Mouse (Mus musculus) lung, embryonic 14.5 days (tissue): ENCODE measurements around the gene Hoxd4. TPM values are rescaled to one million over a fixed set of nuclear protein-coding genes. Genes with fewer than 3 reads are reported as not detected.

Source experiments
- ATAC-seq: fragments of 200-750 bp; cut with Nextera tagmentation; 2 replicates; pipeline ENCODE4 v1.8.0; 2017; ENCODE audit warnings: mild to moderate bottlenecking, moderate TSS enrichment, moderate library complexity; ENCODE audit not compliant: insufficient read depth
- DNase-seq: peaks from one replicate; pipeline ENCODE4 v3.0.0-alpha.2; 2015
- H3K27ac ChIP-seq: fragments of 300-500 bp; sonication (generic); 2 replicates; pipeline ENCODE4 v1.5.1; 2014; ENCODE audit warnings: low read depth, mild to moderate bottlenecking, moderate library complexity
- H3K27me3 ChIP-seq: fragments of 300-500 bp; sonication (generic); 2 replicates; pipeline ENCODE4 v1.6.1; 2014; ENCODE audit warnings: low read length, control low read depth; ENCODE audit not compliant: insufficient read depth
- H3K36me3 ChIP-seq: fragments of 300-500 bp; sonication (generic); 2 replicates; pipeline ENCODE4 v1.6.1; 2014; ENCODE audit warnings: control low read depth; ENCODE audit not compliant: insufficient read depth
- H3K4me1 ChIP-seq: fragments of 300-500 bp; sonication (generic); 2 replicates; pipeline ENCODE4 v1.6.1; 2014; ENCODE audit warnings: antibody characterized with exemption, control low read depth; ENCODE audit not compliant: insufficient read depth
- H3K4me2 ChIP-seq: fragments of 300-500 bp; sonication (generic); 2 replicates; pipeline ENCODE4 v1.6.1; 2014; ENCODE audit warnings: mild to moderate bottlenecking
- H3K4me3 ChIP-seq: fragments of 300-500 bp; sonication (generic); 2 replicates; pipeline ENCODE4 v1.5.1; 2014; ENCODE audit warnings: low read depth, low read length
- H3K9ac ChIP-seq: fragments of 300-500 bp; sonication (generic); 2 replicates; pipeline ENCODE4 v1.6.1; 2014
- H3K9me3 ChIP-seq: fragments of 300-500 bp; sonication (generic); 2 replicates; pipeline ENCODE4 v1.6.1; 2016; ENCODE audit warnings: low read depth, low read length, control low read depth
- CTCF ChIP-seq: IDR thresholded peaks from 2 replicates; pipeline ENCODE4 v1.5.1; 2016; ENCODE audit warnings: antibody characterized with exemption, low read depth
- WGBS: fragments of 180-500 bp; shearing (Covaris S2); extraction: QIAGEN DNeasy Blood & Tissue Kit; methylation state at CpG from one replicate; pipeline ENCODE4 v1.1.7; 2014; 5-methylcytosine and 5-hydroxymethylcytosine counted together
- polyA plus RNA-seq: library from polyadenylated mRNA; unstranded; fragments of >200 nt; fragmentation: Nextera tagmentation; extraction: Ambion mirVana; gene quantifications from 2 replicates; pipeline ENCODE4 v1.2.1, GENCODE M21; 2014

Gene Hoxd4
- polyA plus RNA-seq, 1 experiment from 2014 or later, result not detected

- Histone ChIP-seq H3K36me3 (no peaks in the 10 kb centered on the region), H3K27ac (no peak overlapping the region), H3K4me1 (no peaks in the 10 kb centered on the region), H3K4me3 (no peak overlapping the region), H3K4me2 (no peak overlapping the region), H3K9me3 (no peaks in the 10 kb centered on the region), H3K9ac (no peak overlapping the region), H3K27me3 (peaks cover 98% of the 10 kb centered on the region)
- DNase-seq (no peak), ATAC-seq (no peak)
- 15% methylated on average over 4 of the region's 4 CpGs for WGBS
- no peak for TF ChIP-seq CTCF
Observed at GRCm38 (mm10) chr2:74685059-74685603, 26.6 kb upstream of the Hoxd4 start.

GRCm38 (mm10) chr2:74686301-74686987, 25.3 kb upstream of the Hoxd4 start:
- H3K27ac ChIP-seq, result no peak overlapping the region

DNA sequence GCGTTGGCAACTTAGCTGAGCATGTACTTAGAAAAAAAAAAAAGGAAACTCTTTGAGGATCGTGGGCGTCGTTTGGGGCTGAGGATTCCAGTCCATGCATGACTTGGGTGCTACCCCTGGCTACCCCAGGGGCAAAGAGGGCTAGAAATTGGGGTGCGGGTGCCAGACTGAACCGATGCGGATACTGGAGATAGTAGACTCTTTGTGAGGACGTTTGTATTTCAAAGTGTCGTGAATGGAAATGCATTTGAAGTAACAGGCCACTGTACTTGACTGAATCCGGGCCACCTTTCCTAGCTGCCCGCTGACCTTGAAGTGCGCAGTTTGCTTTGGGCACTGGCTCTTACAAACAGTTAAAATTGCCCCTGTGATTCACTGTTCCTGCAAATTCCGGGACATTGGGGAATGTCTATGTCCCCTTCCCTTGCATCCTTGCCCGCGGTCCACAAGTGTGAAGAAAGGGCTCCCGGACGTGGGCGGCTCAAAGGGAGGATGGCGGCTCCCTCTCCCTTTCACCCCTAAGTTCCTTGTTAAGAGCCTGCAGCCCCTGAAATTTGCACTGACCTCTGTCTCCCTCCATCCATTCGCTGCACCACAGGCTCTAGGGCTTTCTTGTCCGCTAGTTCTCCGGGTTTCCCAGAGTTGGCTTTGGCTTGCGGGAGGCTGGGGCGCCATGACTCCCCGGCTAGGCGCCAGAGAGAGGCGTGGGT, 24.6 kb upstream of the Hoxd4 start:
- Histone ChIP-seq H3K27me3 (peaks cover 98% of the 10 kb centered on the region), H3K27ac (no peak overlapping the region), H3K4me2 (no peak overlapping the region), H3K9ac (no peak overlapping the region), H3K4me1 (no peaks in the 10 kb centered on the region), H3K9me3 (no peaks in the 10 kb centered on the region), H3K4me3 (no peak overlapping the region; the same call in 1 of the 2 replicates), H3K36me3 (no peaks in the 10 kb centered on the region)
- DNase-seq, result no peak
- no peak for ATAC-seq
- WGBS, result 1% methylated on average over 27 of the region's 27 CpGs
- TF ChIP-seq CTCF, result no peak

More at GRCm38 (mm10) chr2:74686301-74686987, 25.3 kb upstream of the Hoxd4 start:
- DNase-seq (peak; percentile 89), ATAC-seq (no peak)
- no peak overlapping the region for H3K9ac ChIP-seq
- TF ChIP-seq CTCF, result peak; percentile 69
- H3K9me3 ChIP-seq, result no peaks in the 10 kb centered on the region
- H3K27me3 ChIP-seq, result peaks cover 98% of the 10 kb centered on the region
- H3K4me3 ChIP-seq, result no peak overlapping the region; the same call in 1 of the 2 replicates
- H3K4me1 ChIP-seq, result no peaks in the 10 kb centered on the region
- H3K4me2 ChIP-seq, result no peak overlapping the region
- WGBS, result 5% methylated on average over 17 of the region's 17 CpGs
- H3K36me3 ChIP-seq, result no peaks in the 10 kb centered on the region

DNA sequence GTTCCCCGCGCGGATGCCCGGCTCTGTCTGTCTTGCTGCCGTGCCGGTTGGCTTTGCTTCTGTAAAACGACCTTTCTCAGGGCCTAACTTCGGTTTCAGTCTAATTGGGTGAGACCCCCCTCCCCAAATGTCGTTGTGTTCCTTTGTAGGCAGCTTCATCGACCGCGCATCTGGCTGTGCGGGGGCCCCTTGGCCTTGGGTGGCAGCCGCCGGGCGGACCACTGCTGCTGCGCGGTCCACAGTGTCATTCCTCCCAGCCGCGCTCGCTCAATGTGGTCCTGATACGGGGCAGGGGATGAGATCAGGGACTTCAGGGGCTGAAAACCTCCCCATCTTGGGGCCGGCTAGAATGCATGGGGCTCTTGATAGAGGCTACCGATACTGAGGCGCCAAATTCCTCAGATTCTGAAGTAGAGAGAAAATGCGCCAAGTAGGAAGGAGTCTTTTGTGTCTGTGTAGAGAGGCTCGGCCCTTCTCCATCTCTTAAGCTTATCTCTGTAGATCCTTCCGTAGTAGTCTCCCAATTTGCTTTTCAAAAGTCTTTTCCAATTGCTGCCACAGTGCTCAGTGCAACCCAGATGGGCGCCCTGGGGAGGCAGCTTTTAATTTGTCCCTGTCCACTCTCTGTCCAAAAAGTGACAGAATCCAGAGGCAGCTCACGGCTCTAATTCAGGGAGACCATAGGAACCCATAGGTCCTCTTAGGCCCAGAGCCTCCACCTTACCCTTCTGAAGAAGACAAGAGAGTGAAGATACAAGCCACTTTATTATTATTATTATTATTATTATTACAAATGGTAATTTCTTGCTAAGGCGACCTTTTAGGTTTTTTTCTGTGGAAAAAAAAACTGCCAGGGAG, 23.8 kb upstream of the Hoxd4 start:
- WGBS, result 1% methylated on average over 31 of the region's 31 CpGs
- Histone ChIP-seq H3K36me3 (no peaks in the 10 kb centered on the region), H3K4me3 (no peak overlapping the region; the same call in 1 of the 2 replicates), H3K27me3 (peaks cover 97% of the 10 kb centered on the region), H3K9ac (no peak overlapping the region), H3K4me2 (no peak overlapping the region), H3K4me1 (no peaks in the 10 kb centered on the region), H3K27ac (no peak overlapping the region), H3K9me3 (no peaks in the 10 kb centered on the region)
- no peak for ATAC-seq
- no peak for TF ChIP-seq CTCF
- DNase-seq, result no peak

DNA sequence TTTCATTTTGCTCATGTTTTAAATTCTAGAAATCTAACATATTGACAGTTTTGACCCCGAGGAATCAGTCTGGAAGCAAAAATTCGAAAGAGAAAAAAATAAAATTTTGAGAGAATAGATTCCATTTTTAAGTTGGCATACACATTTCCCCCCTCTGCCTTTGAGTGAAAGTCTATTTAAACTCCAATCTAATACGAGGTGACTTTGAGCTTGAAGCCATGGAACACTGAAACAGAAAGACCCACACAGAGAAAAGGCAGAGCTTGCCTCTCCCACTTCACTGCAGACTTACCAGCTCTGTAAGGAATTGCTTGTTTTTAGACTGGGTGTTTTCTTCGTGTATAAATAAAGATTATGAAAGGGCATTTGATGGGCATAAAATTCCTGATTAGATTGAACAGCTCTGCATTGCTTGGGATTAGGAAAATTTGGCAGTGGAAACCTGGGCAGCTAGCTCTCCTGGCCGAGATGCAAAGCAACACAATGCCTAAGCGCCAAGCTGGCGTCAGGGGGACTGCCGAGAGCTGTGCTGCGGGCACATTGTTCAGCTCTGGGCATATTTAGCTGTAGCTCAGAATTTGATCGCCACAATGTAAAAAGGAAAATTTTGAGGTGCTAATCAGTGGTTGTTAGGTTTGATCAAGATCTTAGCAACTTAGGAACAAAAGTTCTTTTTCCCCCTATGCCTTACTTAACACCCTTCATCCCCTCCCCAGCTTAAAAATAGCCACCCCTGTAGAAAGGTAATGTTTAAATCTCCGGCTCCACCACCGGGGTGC, 22.7 kb upstream of the Hoxd4 start:
- DNase-seq, result no peak
- H3K36me3 ChIP-seq, result no peaks in the 10 kb centered on the region
- WGBS, result 2% methylated on average over 12 of the region's 12 CpGs
- H3K4me1 ChIP-seq, result no peaks in the 10 kb centered on the region
- TF ChIP-seq CTCF, result no peak
- ATAC-seq, result no peak
- no peak overlapping the region for H3K4me3 ChIP-seq
- H3K4me2 ChIP-seq, result no peak overlapping the region
- H3K9ac ChIP-seq, result no peak overlapping the region
- peaks cover 97% of the 10 kb centered on the region for H3K27me3 ChIP-seq
- no peaks in the 10 kb centered on the region for H3K9me3 ChIP-seq
- H3K27ac ChIP-seq, result no peak overlapping the region

GRCm38 (mm10) chr2:74689574-74690337, 22.0 kb upstream of the Hoxd4 start:
- 2% methylated on average over 24 of the region's 24 CpGs for WGBS
- H3K4me2 ChIP-seq, result no peak overlapping the region
- peaks cover 97% of the 10 kb centered on the region for H3K27me3 ChIP-seq
- no peak overlapping the region for H3K9ac ChIP-seq
- no peak overlapping the region for H3K4me3 ChIP-seq
- no peak overlapping the region for H3K27ac ChIP-seq
- H3K36me3 ChIP-seq, result no peaks in the 10 kb centered on the region
- no peak for TF ChIP-seq CTCF
- DNase-seq (no peak), ATAC-seq (no peak)
- no peaks in the 10 kb centered on the region for H3K9me3 ChIP-seq
- no peaks in the 10 kb centered on the region for H3K4me1 ChIP-seq
